23 mouse cellular contexts compared by ENCODE assay signal in the genomic region with DNA sequence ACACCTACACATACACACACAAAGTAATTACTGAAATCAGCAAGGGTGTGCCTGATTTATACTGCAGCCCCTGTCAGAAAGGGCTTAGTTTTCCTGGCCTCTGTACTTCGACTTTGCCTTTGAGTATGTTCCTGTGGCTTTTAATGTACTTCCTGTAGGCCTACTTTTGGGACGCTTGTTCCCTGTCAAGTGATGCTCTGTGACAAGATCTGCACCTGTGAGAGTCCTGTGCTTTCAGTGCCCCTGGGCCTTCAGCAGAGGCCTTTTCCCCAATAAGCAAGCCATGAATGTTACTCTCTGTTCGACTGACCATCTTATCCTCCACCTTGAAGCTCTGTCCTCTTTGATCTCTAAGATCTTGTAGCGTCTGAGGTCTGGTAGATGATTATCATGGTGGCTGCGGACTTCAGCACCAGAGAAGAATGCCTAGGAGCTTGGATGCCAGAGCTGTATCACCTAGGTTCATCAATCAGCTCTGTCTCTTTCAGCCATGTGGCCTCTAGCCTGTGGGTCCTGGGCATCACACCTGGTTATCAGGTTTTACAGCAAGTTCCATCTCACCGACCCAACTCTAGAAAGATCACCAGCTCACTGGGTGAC. TPM values are rescaled to one million over a fixed set of nuclear protein-coding genes. Genes with fewer than 3 reads are reported as not detected.
A peak's percentile ranks its signal among the peaks of the same experiment; 100 is the strongest.
DNase-seq lines count a peak whose midpoint lies in the region; ATAC-seq and TF ChIP-seq lines count a peak whose summit lies in the region.
"Had no signal": no experiment of that assay in that cellular context is flagged by ENCODE, and none has a peak within 500 bp of the region (broad histone marks: within the 10 kb centered on the region; RNA-seq: fewer than 3 reads in every experiment).

No protein-coding gene starts in this region.

- TF ChIP-seq EP300 in lung, postnatal 0 days (IDR thresholded peaks at IDR 0.05) = no peak

- no peak overlapping the region for H3K4me2 ChIP-seq in kidney, embryonic 15.5 days
- no peak overlapping the region for H3K4me2 ChIP-seq in lung, postnatal 0 days (replicated peaks; ENCODE audit: low read depth, low read length)
- H3K4me2 ChIP-seq: embryonic facial prominence, embryonic 12.5 days; forebrain, embryonic 12.5 days; hindbrain, embryonic 13.5 days; limb, embryonic 13.5 days; liver, embryonic 12.5 days; midbrain, embryonic 13.5 days had no signal

- no peak for ATAC-seq in kidney, embryonic 15.5 days (replicated peaks; ENCODE audit: low FRiP score)
- ATAC-seq in lung, postnatal 0 days = no peak
- ATAC-seq: liver, embryonic 12.5 days; midbrain, embryonic 13.5 days; Patski had no signal

- H3K9ac ChIP-seq in kidney, embryonic 15.5 days = no peak overlapping the region
- no peak overlapping the region for H3K9ac ChIP-seq in lung, postnatal 0 days (replicated peaks; ENCODE audit: low read depth)
- H3K9ac ChIP-seq: embryonic facial prominence, embryonic 12.5 days; forebrain, embryonic 12.5 days; hindbrain, embryonic 13.5 days; limb, embryonic 13.5 days; liver, embryonic 12.5 days; midbrain, embryonic 13.5 days had no signal

- no peaks in the 10 kb centered on the region for H3K36me3 ChIP-seq in kidney, embryonic 15.5 days
- H3K36me3 ChIP-seq in testis, adult 2 months (ENCODE audit: control insufficient read depth, insufficient read depth, low read length) = no peaks in the 10 kb centered on the region
- no peaks in the 10 kb centered on the region for H3K36me3 ChIP-seq in lung, postnatal 0 days (ENCODE audit: insufficient read depth, low read length)
- H3K36me3 ChIP-seq: embryonic facial prominence, embryonic 12.5 days; forebrain, embryonic 12.5 days; G1E; hindbrain, embryonic 13.5 days; limb, embryonic 13.5 days; liver, embryonic 12.5 days; midbrain, embryonic 13.5 days had no signal

- TF ChIP-seq POLR2A in testis, adult 2 months (IDR thresholded peaks at IDR 0.05; ENCODE audit: control insufficient read depth, low read depth, low read length) = no peak

- peak; percentile 10 for DNase-seq in kidney, adult 18-20 months
- no peak for DNase-seq in testis, postnatal 14 days (ENCODE audit: low spot score)
- DNase-seq in thymus, postnatal 10 days (ENCODE audit: low spot score in 2 of 2) = peak; percentile 47 to 50
- no peak for DNase-seq in left cerebral cortex, adult 11 months (ENCODE audit: low spot score)
- DNase-seq in lung, postnatal 0 days (ENCODE audit: low spot score) = no peak
- no peak for DNase-seq in adrenal gland, adult 2 months
- DNase-seq: cerebellum, adult 11-12 months; cerebellum, postnatal 10 days; gastrocnemius, postnatal 36 days; heart, adult 2 months; lung, adult 18-20 months had no signal

- no peaks in the 10 kb centered on the region for H3K27me3 ChIP-seq in kidney, embryonic 15.5 days
- H3K27me3 ChIP-seq in testis, adult 2 months (ENCODE audit: control insufficient read depth, insufficient read depth, low read length) = no peaks in the 10 kb centered on the region
- H3K27me3 ChIP-seq in lung, postnatal 0 days (replicated peaks; ENCODE audit: insufficient read depth, low read length) = no peaks in the 10 kb centered on the region
- H3K27me3 ChIP-seq: CH12.LX; embryonic facial prominence, embryonic 12.5 days; forebrain, embryonic 12.5 days; hindbrain, embryonic 13.5 days; limb, embryonic 13.5 days; liver, embryonic 12.5 days; megakaryocyte, embryonic 14.5 days; midbrain, embryonic 13.5 days; Patski had no signal

- 76% methylated on average over 6 of the region's 6 CpGs for WGBS in kidney, embryonic 15.5 days
- WGBS in lung, postnatal 0 days = 61% methylated on average over 6 of the region's 6 CpGs

- H3K4me1 ChIP-seq in kidney, embryonic 15.5 days = 0 out of 2 replicates have a peak, but pooled peaks cover 1% of the 10 kb centered on the region
- peaks cover 5% of the 10 kb centered on the region for H3K4me1 ChIP-seq in testis, adult 2 months (ENCODE audit: control insufficient read depth, insufficient read depth, low read length)
- no peaks in the 10 kb centered on the region for H3K4me1 ChIP-seq in lung, postnatal 0 days (ENCODE audit: insufficient read depth, low read depth, low read length)
- H3K4me1 ChIP-seq: embryonic facial prominence, embryonic 12.5 days; forebrain, embryonic 12.5 days; hindbrain, embryonic 13.5 days; midbrain, embryonic 13.5 days had no signal

- H3K4me3 ChIP-seq in kidney, embryonic 15.5 days (replicated peaks) = no peak overlapping the region
- peak overlapping the region; percentile 12; the same call in 1 of the 2 replicates for H3K4me3 ChIP-seq in testis, adult 2 months (ENCODE audit: control insufficient read depth, low read depth, low read length)
- no peak overlapping the region for H3K4me3 ChIP-seq in lung, postnatal 0 days (ENCODE audit: low read depth, low read length)
- H3K4me3 ChIP-seq: embryonic facial prominence, embryonic 12.5 days; forebrain, embryonic 12.5 days; heart, adult 2 months; hindbrain, embryonic 13.5 days; limb, embryonic 13.5 days; liver, embryonic 12.5 days; megakaryocyte, embryonic 14.5 days; midbrain, embryonic 13.5 days had no signal

- TF ChIP-seq CTCF in testis, adult 2 months (IDR thresholded peaks at IDR 0.05; ENCODE audit: control insufficient read depth, insufficient read depth, insufficient replicate concordance, low read depth, low read length) = no peak
- no peak for TF ChIP-seq CTCF in lung, postnatal 0 days (IDR thresholded peaks at IDR 0.05)

- 0 out of 2 replicates have a peak, but pooled peaks cover 2% of the 10 kb centered on the region for H3K9me3 ChIP-seq in kidney, embryonic 15.5 days (replicated peaks)
- H3K9me3 ChIP-seq in lung, postnatal 0 days (ENCODE audit: low read length) = no peaks in the 10 kb centered on the region
- H3K9me3 ChIP-seq: embryonic facial prominence, embryonic 12.5 days; hindbrain, embryonic 13.5 days; limb, embryonic 13.5 days; megakaryocyte, embryonic 14.5 days; midbrain, embryonic 13.5 days had no signal

- H3K27ac ChIP-seq in kidney, embryonic 15.5 days = no peak overlapping the region
- H3K27ac ChIP-seq in testis, adult 2 months (ENCODE audit: control insufficient read depth, insufficient read depth, low read depth, low read length) = no peak overlapping the region
- H3K27ac ChIP-seq in lung, postnatal 0 days (ENCODE audit: low read length) = no peak overlapping the region
- H3K27ac ChIP-seq: embryonic facial prominence, embryonic 12.5 days; forebrain, embryonic 12.5 days; heart, adult 2 months; hindbrain, embryonic 13.5 days; liver, embryonic 12.5 days; midbrain, embryonic 13.5 days had no signal

RNA-seq across cellular contexts. Expression of gene Nup107, which starts 6.0 kb away (rescaled TPM):
- polyA plus RNA-seq in kidney, embryonic 15.5 days (2015; fragmentation: Nextera tagmentation; extraction: Ambion mirVana) = 65.3 and 69.0 TPM in 2 replicates
- 12.7 and 16.8 TPM in 2 replicates for polyA plus RNA-seq in testis, adult 2 months (2012; rRNA removed)
- polyA plus RNA-seq in lung, postnatal 0 days (2015; fragmentation: Nextera tagmentation; extraction: Ambion mirVana) = 15.2 and 17.3 TPM in 2 replicates
- 10 to 100 TPM; 14.0 to 14.7 TPM for total RNA-seq in adrenal gland, adult 2 months (2021)
- 1.8 and 1.9 TPM in 2 replicates for polyA plus RNA-seq in adrenal gland, adult 2 months (2012; rRNA removed)

RNA-seq across cellular contexts. Expression of gene Rap1b, which starts 47.3 kb away (rescaled TPM):
- polyA plus RNA-seq in kidney, embryonic 15.5 days (2015; fragmentation: Nextera tagmentation; extraction: Ambion mirVana) = 161 and 167 TPM in 2 replicates
- polyA plus RNA-seq in testis, adult 2 months (2012; rRNA removed) = 9.6 and 13.8 TPM in 2 replicates
- polyA plus RNA-seq in lung, postnatal 0 days (2015; fragmentation: Nextera tagmentation; extraction: Ambion mirVana) = 268 and 290 TPM in 2 replicates
- 100 to 1,000 TPM; 115 to 119 TPM for total RNA-seq in adrenal gland, adult 2 months (2021)
- polyA plus RNA-seq in adrenal gland, adult 2 months (2012; rRNA removed) = 7.2 and 9.6 TPM in 2 replicates

RNA-seq across cellular contexts. Expression of gene Slc35e3, which starts 52.4 kb away (rescaled TPM):
- 14.8 and 15.0 TPM in 2 replicates for polyA plus RNA-seq in kidney, embryonic 15.5 days (2015; fragmentation: Nextera tagmentation; extraction: Ambion mirVana)
- polyA plus RNA-seq in testis, adult 2 months (2012; rRNA removed) = 2.3 and 2.7 TPM in 2 replicates
- 16.7 and 17.2 TPM in 2 replicates for polyA plus RNA-seq in lung, postnatal 0 days (2015; fragmentation: Nextera tagmentation; extraction: Ambion mirVana)
- total RNA-seq in adrenal gland, adult 2 months (2021) = 10 to 100 TPM; 10.4 to 20.4 TPM
- polyA plus RNA-seq in adrenal gland, adult 2 months (2012; rRNA removed) = 9.1 and 9.2 TPM in 2 replicates

Comparison
In these comparisons a context has a peak if more than half of its experiments do, and no peak if none do; other contexts are left out.
1. DNase-seq: peak in kidney, adult 18-20 months (single experiment) and thymus, postnatal 10 days (2 of 2); none in testis, postnatal 14 days (single experiment), left cerebral cortex, adult 11 months (single experiment), lung, postnatal 0 days (single experiment) and adrenal gland, adult 2 months (single experiment).
2. RNA of gene Rap1b, which starts 47.3 kb away (polyA plus RNA-seq): 268 to 290 TPM in lung, postnatal 0 days and 161 to 167 TPM in kidney, embryonic 15.5 days; 9.6 to 13.8 TPM in testis, adult 2 months and 7.2 to 9.6 TPM in adrenal gland, adult 2 months; every median in the first group is over 10 times any median in the second.